Mouse (Mus musculus) right cerebral cortex, postnatal 4 days (tissue): ENCODE results near the gene Ranbp1.

Experiments used
- DNase-seq: peaks from one replicate; pipeline ENCODE4 v3.0.0-alpha.2; 2022

Gene Ranbp1

GRCm38 (mm10) chr16:18233919-18234670, 14.4 kb downstream of the Ranbp1 start:
- DNase-seq = no peak

- DNase-seq = no peak
Measured at GRCm38 (mm10) chr16:18233451-18233850, 15.1 kb downstream of the Ranbp1 start.

GRCm38 (mm10) chr16:18231451-18231850, 17.1 kb downstream of the Ranbp1 start:
- no peak for DNase-seq

GRCm38 (mm10) chr16:18231047-18231446, 17.5 kb downstream of the Ranbp1 start:
- no peak for DNase-seq

GRCm38 (mm10) chr16:18230617-18231016, 17.9 kb downstream of the Ranbp1 start:
- DNase-seq = no peak

- peak; percentile 63 for DNase-seq
Measured at GRCm38 (mm10) chr16:18229622-18230021, 18.9 kb downstream of the Ranbp1 start.

- no peak for DNase-seq
Measured at GRCm38 (mm10) chr16:18228856-18229255, 19.7 kb downstream of the Ranbp1 start.

GRCm38 (mm10) chr16:18227897-18228422, 20.6 kb downstream of the Ranbp1 start:
- DNase-seq = no peak

GRCm38 (mm10) chr16:18227187-18227586, 21.3 kb downstream of the Ranbp1 start:
- DNase-seq = no peak

GRCm38 (mm10) chr16:18222188-18222587, 26.3 kb downstream of the Ranbp1 start:
- DNase-seq = no peak

- no peak for DNase-seq
Measured at GRCm38 (mm10) chr16:18221543-18221898, 27.0 kb downstream of the Ranbp1 start.

GRCm38 (mm10) chr16:18220856-18221542, 27.5 kb downstream of the Ranbp1 start:
- DNase-seq = no peak

- peak; percentile 58 for DNase-seq
Measured at GRCm38 (mm10) chr16:18220001-18220400, 28.5 kb downstream of the Ranbp1 start.

- DNase-seq = no peak
Measured at GRCm38 (mm10) chr16:18218580-18218996, 29.9 kb downstream of the Ranbp1 start.

- DNase-seq = no peak
Measured at GRCm38 (mm10) chr16:18217579-18217978, 31.0 kb downstream of the Ranbp1 start, which contains the start of gene Ccdc188. Ccdc188 (plus strand) TSS chr16:18217879.

- DNase-seq = no peak
Measured at GRCm38 (mm10) chr16:18214858-18215257, 33.7 kb downstream of the Ranbp1 start.

- DNase-seq = peak; percentile 81
Measured at GRCm38 (mm10) chr16:18213689-18214088, 34.8 kb downstream of the Ranbp1 start.

- DNase-seq = peak; percentile 100
Measured at GRCm38 (mm10) chr16:18211417-18212171, 36.9 kb downstream of the Ranbp1 start.

GRCm38 (mm10) chr16:18210701-18211416, 37.7 kb downstream of the Ranbp1 start:
- peak; percentile 70 for DNase-seq

GRCm38 (mm10) chr16:18203430-18204091, 45.0 kb downstream of the Ranbp1 start:
- DNase-seq = no peak

- no peak for DNase-seq
Measured at GRCm38 (mm10) chr16:18202061-18202460, 46.5 kb downstream of the Ranbp1 start.

GRCm38 (mm10) chr16:18201620-18202019, 46.9 kb downstream of the Ranbp1 start:
- DNase-seq = no peak
